Mouse (Mus musculus) hindbrain, embryonic 15.5 days (tissue): Measurements from ENCODE around the gene Trim41. TPM values are rescaled to one million over a fixed set of nuclear protein-coding genes. Genes with fewer than 3 reads are reported as not detected.
A peak's percentile ranks its signal among the peaks of the same experiment; 100 is the strongest.
"Not testable (repeated sequence)": the region's sequence is repeated elsewhere in the genome, so short reads cannot be mapped to it uniquely, and the experiment has no call there.

ENCODE experiments used
- ATAC-seq: fragments of 200-750 bp; cut with Nextera tagmentation; 2 replicates; pipeline ENCODE4 v1.8.0; 2017; ENCODE audit warnings: low read depth, moderate number of reproducible peaks, moderate TSS enrichment; ENCODE audit not compliant: low FRiP score
- H3K27ac ChIP-seq: fragments of 300-500 bp; sonication (generic); replicated peaks from 2 replicates; pipeline ENCODE4 v1.5.1; 2015; ENCODE audit warnings: mild to moderate bottlenecking, inconsistent platforms
- H3K27me3 ChIP-seq: fragments of 300-500 bp; sonication (generic); 2 replicates; pipeline ENCODE4 v1.6.1; 2015; ENCODE audit warnings: control low read depth, inconsistent platforms
- H3K36me3 ChIP-seq: fragments of 300-500 bp; sonication (generic); 2 replicates; pipeline ENCODE4 v1.6.1; 2015; ENCODE audit warnings: control low read depth, inconsistent platforms
- H3K4me1 ChIP-seq: fragments of 300-500 bp; sonication (generic); replicated peaks from 2 replicates; pipeline ENCODE4 v1.6.1; 2015; ENCODE audit warnings: control low read depth, inconsistent platforms
- H3K4me2 ChIP-seq: fragments of 300-500 bp; sonication (generic); 2 replicates; pipeline ENCODE4 v1.6.1; 2015; ENCODE audit warnings: moderate library complexity, mild to moderate bottlenecking, inconsistent platforms
- H3K4me3 ChIP-seq: fragments of 300-500 bp; sonication (generic); 2 replicates; pipeline ENCODE4 v1.5.1; 2015; ENCODE audit warnings: mild to moderate bottlenecking, inconsistent platforms
- H3K9ac ChIP-seq: fragments of 300-500 bp; sonication (generic); 2 replicates; pipeline ENCODE4 v1.6.1; 2015; ENCODE audit warnings: inconsistent platforms
- H3K9me3 ChIP-seq: fragments of 300-500 bp; sonication (generic); 2 replicates; pipeline ENCODE4 v1.6.1; 2016; ENCODE audit warnings: control low read depth, inconsistent platforms
- WGBS: fragments of 180-500 bp; shearing (Covaris S2); methylation state at CpG from one replicate; pipeline ENCODE4 v1.1.7; 2015; 5-methylcytosine and 5-hydroxymethylcytosine counted together
- polyA plus RNA-seq: library from polyadenylated mRNA; unstranded; fragments of >200 nt; fragmentation: Nextera tagmentation; extraction: Ambion mirVana; gene quantifications from 2 replicates; pipeline ENCODE4 v1.2.1, GENCODE M21; 2015

Gene Trim41
- polyA plus RNA-seq, 1 experiment from 2014 or later, result 6.8 TPM

- H3K4me2 ChIP-seq, result peak overlapping the region; percentile 64
- H3K4me1 ChIP-seq, result peaks cover 27% of the 10 kb centered on the region
- no peak for ATAC-seq
- H3K27ac ChIP-seq, result no peak overlapping the region
- peak overlapping the region; percentile 72 for H3K4me3 ChIP-seq
- 7% methylated on average over 11 of the region's 11 CpGs for WGBS
- H3K27me3 ChIP-seq, result no peaks in the 10 kb centered on the region
- H3K9me3 ChIP-seq, result no peaks in the 10 kb centered on the region
- no peaks in the 10 kb centered on the region for H3K36me3 ChIP-seq
- H3K9ac ChIP-seq, result peak overlapping the region; percentile 64
Observed at GRCm38 (mm10) chr11:48836990-48837309, 19.8 kb upstream of the Trim41 start.

GRCm38 (mm10) chr11:48835923-48836322 is 18.8 kb upstream of the Trim41 start:
- no peak overlapping the region for H3K9ac ChIP-seq
- no peaks in the 10 kb centered on the region for H3K36me3 ChIP-seq
- no peak overlapping the region for H3K27ac ChIP-seq
- H3K4me1 ChIP-seq, result peaks cover 27% of the 10 kb centered on the region
- H3K27me3 ChIP-seq, result no peaks in the 10 kb centered on the region
- no peaks in the 10 kb centered on the region for H3K9me3 ChIP-seq
- no peak overlapping the region for H3K4me2 ChIP-seq
- no peak for ATAC-seq
- 77% methylated on average over 6 of the region's 6 CpGs for WGBS
- H3K4me3 ChIP-seq, result no peak overlapping the region

- Histone ChIP-seq H3K9ac (peak overlapping the region; percentile 53), H3K27me3 (no peaks in the 10 kb centered on the region), H3K9me3 (no peaks in the 10 kb centered on the region), H3K36me3 (no peaks in the 10 kb centered on the region), H3K4me3 (peak overlapping the region; percentile 52), H3K4me1 (peaks cover 24% of the 10 kb centered on the region), H3K27ac (peak overlapping the region; percentile 72), H3K4me2 (peak overlapping the region; percentile 52)
- 1% methylated on average over 30 of the region's 30 CpGs for WGBS
- ATAC-seq, result peak; percentile 89
Observed at GRCm38 (mm10) chr11:48833731-48834639, 16.8 kb upstream of the Trim41 start.

GRCm38 (mm10) chr11:48833078-48833730 is 16.1 kb upstream of the Trim41 start:
- Histone ChIP-seq H3K4me1 (peaks cover 18% of the 10 kb centered on the region), H3K27ac (no peak overlapping the region), H3K4me2 (peak overlapping the region; percentile 52), H3K9ac (no peak overlapping the region), H3K9me3 (no peaks in the 10 kb centered on the region), H3K4me3 (peak overlapping the region; percentile 52), H3K36me3 (no peaks in the 10 kb centered on the region), H3K27me3 (no peaks in the 10 kb centered on the region)
- ATAC-seq, result no peak
- WGBS, result 43% methylated on average over 9 of the region's 9 CpGs

GRCm38 (mm10) chr11:48831273-48831672 is 14.1 kb upstream of the Trim41 start:
- H3K9me3 ChIP-seq, result no peaks in the 10 kb centered on the region
- ATAC-seq, result no peak
- H3K4me2 ChIP-seq, result no peak overlapping the region
- no peak overlapping the region for H3K4me3 ChIP-seq
- H3K9ac ChIP-seq, result no peak overlapping the region
- peaks cover 12% of the 10 kb centered on the region for H3K4me1 ChIP-seq
- H3K27me3 ChIP-seq, result no peaks in the 10 kb centered on the region
- H3K27ac ChIP-seq, result no peak overlapping the region
- no peaks in the 10 kb centered on the region for H3K36me3 ChIP-seq
- WGBS, result 84% methylated on average over 2 of the region's 2 CpGs

- H3K4me3 ChIP-seq, result no peak overlapping the region
- peaks cover 12% of the 10 kb centered on the region for H3K4me1 ChIP-seq
- WGBS, result 82% methylated on average over 2 of the region's 2 CpGs
- H3K4me2 ChIP-seq, result no peak overlapping the region
- H3K36me3 ChIP-seq, result no peaks in the 10 kb centered on the region
- H3K9ac ChIP-seq, result no peak overlapping the region
- no peak for ATAC-seq
- H3K9me3 ChIP-seq, result no peaks in the 10 kb centered on the region
- no peak overlapping the region for H3K27ac ChIP-seq
- H3K27me3 ChIP-seq, result no peaks in the 10 kb centered on the region
Observed at GRCm38 (mm10) chr11:48830279-48830678, 13.1 kb upstream of the Trim41 start.

GRCm38 (mm10) chr11:48827926-48828325 is 10.8 kb upstream of the Trim41 start:
- no peak overlapping the region for H3K4me2 ChIP-seq
- 75% methylated on average over 6 of the region's 6 CpGs for whole genome bisulfite sequencing
- no peak overlapping the region for H3K27ac ChIP-seq
- H3K9me3 ChIP-seq, result no peaks in the 10 kb centered on the region
- H3K27me3 ChIP-seq, result 0 out of 2 replicates have a peak, but pooled peaks cover 13% of the 10 kb centered on the region
- H3K36me3 ChIP-seq, result no peaks in the 10 kb centered on the region
- ATAC-seq, result no peak
- H3K4me1 ChIP-seq, result peaks cover 21% of the 10 kb centered on the region
- H3K4me3 ChIP-seq, result no peak overlapping the region
- H3K9ac ChIP-seq, result no peak overlapping the region

- WGBS, result 0% methylated on average over 6 of the region's 6 CpGs
- peaks cover 24% of the 10 kb centered on the region for H3K4me1 ChIP-seq
- no peak for ATAC-seq
- H3K4me3 ChIP-seq, result peak overlapping the region; percentile 47
- H3K27me3 ChIP-seq, result peaks cover 19% of the 10 kb centered on the region
- no peaks in the 10 kb centered on the region for H3K9me3 ChIP-seq
- H3K9ac ChIP-seq, result peak overlapping the region; percentile 0; the same call in 1 of the 2 replicates
- peak overlapping the region; percentile 59; the same call in 1 of the 2 replicates for H3K27ac ChIP-seq
- peak overlapping the region; percentile 63 for H3K4me2 ChIP-seq
- no peaks in the 10 kb centered on the region for H3K36me3 ChIP-seq
Observed at GRCm38 (mm10) chr11:48826752-48827096, 9.6 kb upstream of the Trim41 start.

GRCm38 (mm10) chr11:48825979-48826751 is 9.0 kb upstream of the Trim41 start, which contains the start of the genes Trim7 and Gm12184:
Gene Trim7, plus strand, starts transcription at chr11:48826140.
Gene Gm12184, minus strand, starts transcription at chr11:48826655.
- Histone ChIP-seq H3K4me2 (peak within 1 kb of the TSS; percentile 63), H3K4me3 (peak within 1 kb of the TSS; percentile 47), H3K27me3 (peaks cover 19% of the 10 kb centered on the region), H3K9ac (peak within 1 kb of the TSS; percentile 0; the same call in 1 of the 2 replicates), H3K4me1 (peaks cover 24% of the 10 kb centered on the region), H3K27ac (peak within 1 kb of the TSS; percentile 59)
- H3K9me3 ChIP-seq, H3K36me3 ChIP-seq: not testable (repeated sequence)
- ATAC-seq, result peak; percentile 71
- under 1% methylated on average over 34 of the region's 92 CpGs for WGBS

GRCm38 (mm10) chr11:48824311-48824830 is 7.2 kb upstream of the Trim41 start:
- Histone ChIP-seq H3K27me3 (peaks cover 19% of the 10 kb centered on the region), H3K36me3 (no peaks in the 10 kb centered on the region), H3K4me2 (peak overlapping the region; percentile 78), H3K9me3 (no peaks in the 10 kb centered on the region), H3K27ac (no peak overlapping the region), H3K4me1 (peaks cover 24% of the 10 kb centered on the region), H3K9ac (0 out of 2 replicates have a peak overlapping the region, but pooled peaks have one; percentile 27), H3K4me3 (peak overlapping the region; percentile 41)
- 5% methylated on average over 22 of the region's 22 CpGs for WGBS
- ATAC-seq, result no peak

- Histone ChIP-seq H3K4me3 (peak overlapping the region; percentile 41), H3K36me3 (no peaks in the 10 kb centered on the region), H3K27me3 (peaks cover 19% of the 10 kb centered on the region), H3K4me2 (peak overlapping the region; percentile 78), H3K4me1 (peaks cover 26% of the 10 kb centered on the region), H3K9ac (0 out of 2 replicates have a peak overlapping the region, but pooled peaks have one; percentile 27), H3K27ac (no peak overlapping the region), H3K9me3 (no peaks in the 10 kb centered on the region)
- 2% methylated on average over 15 of the region's 15 CpGs for WGBS
- ATAC-seq, result peak; percentile 55
Observed at GRCm38 (mm10) chr11:48823536-48823972, 6.4 kb upstream of the Trim41 start.
